Comparison of ENCODE assay signal across 18 mouse cellular contexts in genomic region chr2:49616765-49617164, GRCm38 (mm10). TPM values are rescaled to one million over a fixed set of nuclear protein-coding genes. Genes with fewer than 3 reads are reported as not detected.
"Had no signal": no experiment of that assay in that cellular context is flagged by ENCODE, and none has a peak within 500 bp of the region (broad histone marks: within the 10 kb centered on the region; RNA-seq: fewer than 3 reads in every experiment).

No protein-coding gene starts in this region.

- H3K9me3 ChIP-seq: liver, embryonic 13.5 days; midbrain, embryonic 12.5 days; midbrain, embryonic 15.5 days; neural tube, embryonic 13.5 days had no signal

- H3K36me3 ChIP-seq: liver, embryonic 13.5 days; midbrain, embryonic 12.5 days; midbrain, embryonic 15.5 days; neural tube, embryonic 13.5 days had no signal

- H3K9ac ChIP-seq: liver, embryonic 13.5 days; midbrain, embryonic 12.5 days; midbrain, embryonic 15.5 days; neural tube, embryonic 13.5 days had no signal

- H3K4me3 ChIP-seq: left cerebral cortex, adult 2 months; liver, embryonic 13.5 days; midbrain, embryonic 12.5 days; midbrain, embryonic 15.5 days; neural tube, embryonic 13.5 days had no signal

- H3K4me2 ChIP-seq: liver, embryonic 13.5 days; midbrain, embryonic 12.5 days; midbrain, embryonic 15.5 days; neural tube, embryonic 13.5 days had no signal

- DNase-seq: kidney, adult 9 months; kidney, postnatal 14 days; kidney, postnatal 4 days; layer of hippocampus, postnatal 36 days; liver, embryonic 13.5 days; lung, adult 2 months; lung, postnatal 14 days; lung, postnatal 4 days; retina, postnatal 1 day; right cerebral cortex, postnatal 25 days; spleen, adult 18-20 months; thymus, adult 18-20 months; thymus, postnatal 36 days had no signal

- ATAC-seq: midbrain, embryonic 15.5 days had no signal

- H3K27me3 ChIP-seq: midbrain, embryonic 12.5 days; midbrain, embryonic 15.5 days; neural tube, embryonic 13.5 days had no signal

- H3K27ac ChIP-seq: left cerebral cortex, adult 2 months; liver, embryonic 13.5 days; midbrain, embryonic 12.5 days; midbrain, embryonic 15.5 days; neural tube, embryonic 13.5 days had no signal

RNA-seq across cellular contexts. Expression of gene Kif5c, which starts 2.3 kb away (rescaled TPM):
- polyA plus RNA-seq: liver, adult 2 months had no signal
